Mouse (Mus musculus): ENCODE data around the gene Gm20388. TPM values are rescaled to one million over a fixed set of nuclear protein-coding genes. Genes with fewer than 3 reads are reported as not detected.

Gene Gm20388
- polyA plus RNA-seq, 1 experiment from 2014 or later, result not detected

DNA sequence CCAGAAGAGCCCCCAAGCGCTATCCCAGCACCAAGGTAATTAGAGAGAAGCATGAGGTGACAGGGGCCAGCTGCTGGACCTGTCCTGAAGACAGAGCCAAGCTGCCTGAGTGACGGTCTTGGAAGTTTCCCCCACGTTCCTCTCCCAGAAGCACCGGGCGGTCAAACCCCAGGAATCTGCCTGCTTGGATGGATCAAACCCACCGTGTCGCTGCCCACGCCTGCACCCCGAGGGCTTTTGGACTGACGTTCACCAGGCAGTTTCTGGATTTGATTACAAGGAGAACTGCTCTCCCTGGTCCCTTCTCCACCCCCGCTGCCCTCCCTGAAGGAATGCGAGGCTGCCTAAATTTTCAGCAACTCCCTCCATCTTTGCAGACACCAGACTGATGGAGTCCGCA, 1432.3 kb downstream of the Gm20388 start:
- no peak overlapping the region for H3K9ac ChIP-seq (ENCODE audit: low read length)
- DNase-seq (ENCODE audit: low spot score, missing footprints) (no peak), ATAC-seq (ENCODE audit: low FRiP score) (no peak)
- no peaks in the 10 kb centered on the region for H3K27me3 ChIP-seq (ENCODE audit: control insufficient read depth, insufficient read depth, low read length)
- no peaks in the 10 kb centered on the region for H3K9me3 ChIP-seq (ENCODE audit: control insufficient read depth, low read length)
- no peak overlapping the region for H3K4me2 ChIP-seq
- H3K27ac ChIP-seq (ENCODE audit: low read depth, low read length), result no peak overlapping the region
- H3K36me3 ChIP-seq (ENCODE audit: control insufficient read depth, insufficient read depth, low read length), result no peaks in the 10 kb centered on the region
- H3K4me3 ChIP-seq (ENCODE audit: low read depth, low read length), result no peak overlapping the region
- no peaks in the 10 kb centered on the region for H3K4me1 ChIP-seq (ENCODE audit: control insufficient read depth, insufficient read depth, low read length)
- WGBS, result 73% methylated on average over 13 of the region's 13 CpGs

DNA sequence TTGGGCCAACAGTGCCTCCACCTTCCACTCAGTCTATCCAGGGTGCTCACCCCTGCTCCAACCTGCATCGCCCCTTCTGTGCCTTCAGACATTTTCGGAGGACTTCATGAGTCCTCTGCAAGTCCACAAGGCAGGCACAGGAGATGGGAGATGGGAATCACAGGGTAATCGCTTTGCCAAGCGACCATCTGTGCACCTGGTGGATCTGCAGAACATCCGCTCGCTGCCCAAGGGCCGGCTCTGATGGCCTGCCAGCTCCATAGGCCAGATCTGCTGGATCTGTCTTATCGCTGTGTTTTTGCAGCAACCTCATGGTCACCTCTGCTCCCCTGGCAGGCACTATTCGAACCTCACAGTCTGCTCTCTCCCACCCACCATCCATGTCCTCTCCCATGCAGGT, 1433.8 kb downstream of the Gm20388 start:
- WGBS, result 88% methylated on average over 9 of the region's 9 CpGs
- Histone ChIP-seq H3K4me2 (no peak overlapping the region), H3K36me3 (ENCODE audit: control insufficient read depth, insufficient read depth, low read length) (no peaks in the 10 kb centered on the region), H3K27me3 (ENCODE audit: control insufficient read depth, insufficient read depth, low read length) (no peaks in the 10 kb centered on the region), H3K27ac (ENCODE audit: low read depth, low read length) (no peak overlapping the region), H3K9me3 (ENCODE audit: control insufficient read depth, low read length) (no peaks in the 10 kb centered on the region), H3K4me3 (ENCODE audit: low read depth, low read length) (no peak overlapping the region), H3K9ac (ENCODE audit: low read length) (no peak overlapping the region), H3K4me1 (ENCODE audit: control insufficient read depth, insufficient read depth, low read length) (no peaks in the 10 kb centered on the region)
- ATAC-seq (ENCODE audit: low FRiP score), result no peak
- DNase-seq (ENCODE audit: low spot score, missing footprints), result no peak

DNA sequence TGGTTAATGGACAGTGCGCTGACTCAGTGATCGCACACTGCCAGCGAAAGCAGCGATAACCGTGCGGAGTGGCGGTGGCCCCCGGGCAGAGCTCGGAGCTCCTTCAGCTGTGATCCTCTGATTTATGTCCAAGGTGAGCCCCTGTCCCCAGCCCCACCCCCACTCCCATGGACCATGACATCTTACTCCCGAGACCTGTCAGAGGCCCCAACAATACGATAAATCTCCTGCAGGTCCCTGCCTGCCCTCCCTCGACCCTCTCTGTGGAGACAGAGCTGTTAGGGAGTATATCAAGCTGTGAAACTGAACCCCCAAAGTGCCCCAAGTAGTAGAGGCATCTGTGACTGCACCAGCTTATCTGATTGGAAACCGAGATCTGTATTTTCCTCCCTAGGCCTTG, 1435.5 kb downstream of the Gm20388 start:
- DNase-seq (ENCODE audit: low spot score, missing footprints), result no peak
- 88% methylated on average over 13 of the region's 13 CpGs for WGBS
- Histone ChIP-seq H3K9ac (ENCODE audit: low read length) (no peak overlapping the region), H3K4me1 (ENCODE audit: control insufficient read depth, insufficient read depth, low read length) (no peaks in the 10 kb centered on the region), H3K27ac (ENCODE audit: low read depth, low read length) (no peak overlapping the region), H3K4me3 (ENCODE audit: low read depth, low read length) (no peak overlapping the region), H3K4me2 (no peak overlapping the region), H3K9me3 (ENCODE audit: control insufficient read depth, low read length) (no peaks in the 10 kb centered on the region), H3K36me3 (ENCODE audit: control insufficient read depth, insufficient read depth, low read length) (no peaks in the 10 kb centered on the region), H3K27me3 (ENCODE audit: control insufficient read depth, insufficient read depth, low read length) (no peaks in the 10 kb centered on the region)
- no peak for ATAC-seq (ENCODE audit: low FRiP score)

DNA sequence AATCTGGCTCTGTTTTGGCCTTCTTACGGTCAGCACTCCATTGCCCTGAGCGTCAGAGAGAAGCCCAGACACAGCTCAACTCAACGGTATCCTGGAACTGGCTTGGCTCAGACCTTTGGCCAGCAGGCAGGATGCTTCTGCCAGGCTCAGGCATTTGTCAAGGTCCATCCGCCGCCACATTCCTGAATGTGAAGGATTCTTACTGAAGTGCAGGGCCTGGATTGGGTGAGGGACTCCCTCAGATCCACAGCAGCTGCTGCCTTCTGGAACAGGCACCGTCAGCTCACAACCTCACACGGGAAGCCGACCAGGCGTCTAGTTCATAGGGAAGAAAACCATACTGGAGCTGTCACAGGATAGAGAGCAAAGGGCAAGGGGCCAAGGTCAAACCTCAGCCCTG, 1436.2 kb downstream of the Gm20388 start:
- WGBS, result 73% methylated on average over 9 of the region's 9 CpGs
- ATAC-seq (ENCODE audit: low FRiP score), result no peak
- Histone ChIP-seq H3K4me2 (no peak overlapping the region), H3K4me1 (ENCODE audit: control insufficient read depth, insufficient read depth, low read length) (no peaks in the 10 kb centered on the region), H3K9me3 (ENCODE audit: control insufficient read depth, low read length) (no peaks in the 10 kb centered on the region), H3K4me3 (ENCODE audit: low read depth, low read length) (no peak overlapping the region), H3K27ac (ENCODE audit: low read depth, low read length) (no peak overlapping the region), H3K9ac (ENCODE audit: low read length) (no peak overlapping the region), H3K27me3 (ENCODE audit: control insufficient read depth, insufficient read depth, low read length) (no peaks in the 10 kb centered on the region), H3K36me3 (ENCODE audit: control insufficient read depth, insufficient read depth, low read length) (no peaks in the 10 kb centered on the region)
- DNase-seq (ENCODE audit: low spot score, missing footprints), result no peak

DNA sequence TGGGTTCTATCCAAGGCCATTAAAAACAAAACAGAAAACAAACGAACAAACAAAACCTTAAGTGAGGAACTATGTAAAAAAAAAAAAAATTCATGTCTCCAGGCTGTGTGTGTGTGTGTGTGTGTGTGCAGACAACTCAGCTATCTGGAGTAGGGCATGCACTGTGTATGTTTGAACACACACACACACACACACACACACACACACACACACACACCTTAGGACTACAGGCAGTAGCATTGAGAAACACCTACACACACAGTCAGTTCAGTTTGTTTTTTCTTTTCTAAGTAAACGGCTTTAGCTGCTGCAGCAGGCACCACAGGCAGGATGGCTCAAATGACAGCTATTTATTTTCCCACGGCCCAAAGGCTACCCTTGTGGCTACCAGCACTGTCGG, 1438.4 kb downstream of the Gm20388 start:
- 42% methylated on average over 4 of the region's 4 CpGs for WGBS
- H3K4me1 ChIP-seq (ENCODE audit: control insufficient read depth, insufficient read depth, low read length), result no peaks in the 10 kb centered on the region

DNA sequence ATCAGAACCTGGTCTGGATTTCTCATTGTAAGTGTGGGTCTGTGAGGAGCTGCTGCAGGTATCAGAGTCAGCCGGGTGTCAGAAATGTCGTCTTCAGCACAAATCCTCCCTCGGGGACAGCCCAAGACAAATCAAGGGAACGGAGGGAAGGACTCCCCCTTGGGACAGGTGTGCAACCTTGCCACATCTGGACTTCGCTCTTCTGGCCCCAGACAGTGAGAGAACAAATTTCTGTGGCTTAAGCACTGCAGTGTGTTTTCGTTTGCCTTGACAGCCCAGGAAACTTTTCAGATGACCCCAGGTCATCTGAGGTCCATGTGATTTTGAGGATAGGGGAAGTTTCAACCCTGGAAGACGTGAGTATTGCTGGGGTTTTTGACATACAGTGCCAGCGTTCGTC, 1440.2 kb downstream of the Gm20388 start:
- H3K9ac ChIP-seq (ENCODE audit: low read length), result no peak overlapping the region
- H3K27me3 ChIP-seq (ENCODE audit: control insufficient read depth, insufficient read depth, low read length), result no peaks in the 10 kb centered on the region
- H3K4me1 ChIP-seq (ENCODE audit: control insufficient read depth, insufficient read depth, low read length), result no peaks in the 10 kb centered on the region
- H3K4me3 ChIP-seq (ENCODE audit: low read depth, low read length), result no peak overlapping the region
- WGBS, result 78% methylated on average over 9 of the region's 9 CpGs
- ATAC-seq (ENCODE audit: low FRiP score), result no peak
- no peak for DNase-seq (ENCODE audit: low spot score, missing footprints)
- H3K36me3 ChIP-seq (ENCODE audit: control insufficient read depth, insufficient read depth, low read length), result no peaks in the 10 kb centered on the region
- no peak overlapping the region for H3K27ac ChIP-seq (ENCODE audit: low read depth, low read length)
- H3K4me2 ChIP-seq, result no peak overlapping the region
- no peaks in the 10 kb centered on the region for H3K9me3 ChIP-seq (ENCODE audit: control insufficient read depth, low read length)

More for the DNA sequence above, 1438.4 kb downstream of the Gm20388 start:
- H3K9me3 ChIP-seq (ENCODE audit: control insufficient read depth, low read length), result no peaks in the 10 kb centered on the region
- H3K27ac ChIP-seq (ENCODE audit: low read depth, low read length), result no peak overlapping the region
- DNase-seq (ENCODE audit: low spot score, missing footprints) (no peak), ATAC-seq (ENCODE audit: low FRiP score) (no peak)
- no peaks in the 10 kb centered on the region for H3K27me3 ChIP-seq (ENCODE audit: control insufficient read depth, insufficient read depth, low read length)
- no peak overlapping the region for H3K4me3 ChIP-seq (ENCODE audit: low read depth, low read length)
- no peak overlapping the region for H3K9ac ChIP-seq (ENCODE audit: low read length)
- no peak overlapping the region for H3K4me2 ChIP-seq
- H3K36me3 ChIP-seq (ENCODE audit: control insufficient read depth, insufficient read depth, low read length), result no peaks in the 10 kb centered on the region

DNA sequence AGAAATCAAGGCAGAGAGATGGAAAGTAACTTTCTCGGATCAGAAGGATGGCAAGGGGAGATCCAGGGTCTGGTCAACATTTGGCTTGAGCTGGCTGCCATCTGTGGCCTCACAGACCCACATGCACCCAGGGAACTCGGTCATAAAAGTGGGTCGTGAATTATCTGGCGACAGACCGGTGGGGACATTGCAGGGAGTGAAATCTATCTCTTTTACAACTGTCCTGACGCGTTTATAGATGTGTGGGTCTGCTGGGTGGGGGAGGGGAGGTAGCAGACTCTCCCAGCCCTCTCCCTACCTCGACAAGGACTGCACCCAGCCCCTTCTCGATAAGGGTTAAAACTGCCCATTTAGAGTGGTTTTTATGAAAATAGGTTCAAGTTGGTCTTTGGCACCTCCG, 1444.2 kb downstream of the Gm20388 start:
- Histone ChIP-seq H3K27ac (ENCODE audit: low read depth, low read length) (no peak overlapping the region), H3K4me1 (ENCODE audit: control insufficient read depth, insufficient read depth, low read length) (no peaks in the 10 kb centered on the region), H3K9me3 (ENCODE audit: control insufficient read depth, low read length) (no peaks in the 10 kb centered on the region), H3K4me3 (ENCODE audit: low read depth, low read length) (no peak overlapping the region), H3K9ac (ENCODE audit: low read length) (no peak overlapping the region), H3K27me3 (ENCODE audit: control insufficient read depth, insufficient read depth, low read length) (no peaks in the 10 kb centered on the region), H3K4me2 (no peak overlapping the region), H3K36me3 (ENCODE audit: control insufficient read depth, insufficient read depth, low read length) (no peaks in the 10 kb centered on the region)
- WGBS, result 80% methylated on average over 10 of the region's 10 CpGs
- ATAC-seq (ENCODE audit: low FRiP score) (no peak), DNase-seq (ENCODE audit: low spot score, missing footprints) (no peak)

DNA sequence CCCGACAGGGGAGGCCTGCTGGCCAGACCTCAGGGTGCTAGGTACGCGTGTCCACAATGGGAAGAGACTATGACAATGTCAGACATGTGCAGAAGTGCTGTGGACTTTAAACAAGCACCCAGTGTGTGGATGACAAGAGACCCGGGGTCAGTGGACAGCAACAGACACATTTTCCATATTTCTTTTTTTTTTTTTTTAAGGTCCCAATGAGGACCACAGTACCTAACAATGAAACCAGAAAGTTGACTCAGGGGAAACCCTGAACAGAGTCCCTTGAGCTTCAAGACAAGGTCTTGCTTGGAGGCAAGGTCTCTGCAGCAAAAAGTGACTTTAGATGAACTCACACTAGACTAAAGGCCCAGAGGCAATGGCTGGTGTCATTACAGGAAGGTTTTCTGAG, 1446.8 kb downstream of the Gm20388 start:
- Histone ChIP-seq H3K36me3 (ENCODE audit: control insufficient read depth, insufficient read depth, low read length) (no peaks in the 10 kb centered on the region), H3K27ac (ENCODE audit: low read depth, low read length) (no peak overlapping the region), H3K27me3 (ENCODE audit: control insufficient read depth, insufficient read depth, low read length) (no peaks in the 10 kb centered on the region), H3K4me3 (ENCODE audit: low read depth, low read length) (no peak overlapping the region), H3K4me1 (ENCODE audit: control insufficient read depth, insufficient read depth, low read length) (no peaks in the 10 kb centered on the region), H3K9me3 (ENCODE audit: control insufficient read depth, low read length) (no peaks in the 10 kb centered on the region), H3K9ac (ENCODE audit: low read length) (no peak overlapping the region), H3K4me2 (no peak overlapping the region)
- ATAC-seq (ENCODE audit: low FRiP score) (no peak), DNase-seq (ENCODE audit: low spot score, missing footprints) (no peak)
- WGBS, result 89% methylated on average over 4 of the region's 4 CpGs

DNA sequence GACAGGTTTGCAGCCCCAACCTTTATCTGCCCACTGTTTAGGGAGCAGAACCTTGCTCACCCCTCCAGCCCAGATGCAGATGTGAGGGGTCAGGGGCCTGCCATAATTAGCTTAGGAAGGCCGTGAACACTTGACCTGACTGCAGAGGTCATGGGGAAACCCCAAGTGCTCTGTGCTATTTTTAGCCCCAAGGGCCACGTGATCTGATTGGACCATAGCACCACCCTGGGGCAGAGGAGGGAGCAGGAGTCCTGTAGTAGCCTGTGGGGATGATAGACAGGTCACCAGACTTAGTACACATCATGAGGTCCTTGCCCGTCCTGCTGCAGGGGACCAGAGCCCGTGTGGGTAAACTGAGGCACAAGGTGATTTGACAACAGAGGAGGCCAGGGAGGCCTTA, 1448.0 kb downstream of the Gm20388 start:
- H3K4me1 ChIP-seq (ENCODE audit: control insufficient read depth, insufficient read depth, low read length), result no peaks in the 10 kb centered on the region
- H3K27ac ChIP-seq (ENCODE audit: low read depth, low read length), result no peak overlapping the region
- ATAC-seq (ENCODE audit: low FRiP score) (no peak), DNase-seq (ENCODE audit: low spot score, missing footprints) (no peak)
- H3K4me3 ChIP-seq (ENCODE audit: low read depth, low read length), result no peak overlapping the region
- H3K27me3 ChIP-seq (ENCODE audit: control insufficient read depth, insufficient read depth, low read length), result no peaks in the 10 kb centered on the region
- H3K4me2 ChIP-seq, result no peak overlapping the region
- H3K9ac ChIP-seq (ENCODE audit: low read length), result no peak overlapping the region
- H3K9me3 ChIP-seq (ENCODE audit: control insufficient read depth, low read length), result no peaks in the 10 kb centered on the region
- 65% methylated on average over 4 of the region's 4 CpGs for WGBS
- H3K36me3 ChIP-seq (ENCODE audit: control insufficient read depth, insufficient read depth, low read length), result no peaks in the 10 kb centered on the region

Measured in midbrain, embryonic 11.5 days (tissue).